Mouse (Mus musculus) embryonic facial prominence, embryonic 13.5 days (tissue): ENCODE data around the gene Optn. TPM values are rescaled to one million over a fixed set of nuclear protein-coding genes. Genes with fewer than 3 reads are reported as not detected.
A peak's percentile ranks its signal among the peaks of the same experiment; 100 is the strongest.

Experiments
- ATAC-seq: fragments of 200-750 bp; cut with Nextera tagmentation; 2 replicates; pipeline ENCODE4 v1.8.0; 2017; ENCODE audit warnings: low read depth; ENCODE audit not compliant: insufficient number of reproducible peaks, insufficient read depth, low FRiP score, low TSS enrichment
- H3K27ac ChIP-seq: fragments of 300-500 bp; sonication (generic); 2 replicates; pipeline ENCODE4 v1.5.1; 2015; ENCODE audit warnings: moderate library complexity, mild to moderate bottlenecking, inconsistent platforms
- H3K27me3 ChIP-seq: fragments of 300-500 bp; sonication (generic); 2 replicates; pipeline ENCODE4 v1.6.1; 2015; ENCODE audit warnings: mild to moderate bottlenecking, inconsistent platforms
- H3K36me3 ChIP-seq: fragments of 300-500 bp; sonication (generic); 2 replicates; pipeline ENCODE4 v1.6.1; 2015; ENCODE audit warnings: mild to moderate bottlenecking, inconsistent platforms
- H3K4me1 ChIP-seq: fragments of 300-500 bp; sonication (generic); 2 replicates; pipeline ENCODE4 v1.6.1; 2015; ENCODE audit warnings: inconsistent platforms
- H3K4me2 ChIP-seq: fragments of 300-500 bp; sonication (generic); 2 replicates; pipeline ENCODE4 v1.6.1; 2015; ENCODE audit warnings: moderate library complexity, mild to moderate bottlenecking, inconsistent platforms
- H3K4me3 ChIP-seq: fragments of 300-500 bp; sonication (generic); 2 replicates; pipeline ENCODE4 v1.5.1; 2015; ENCODE audit warnings: mild to moderate bottlenecking, inconsistent platforms
- H3K9ac ChIP-seq: fragments of 300-500 bp; sonication (generic); 2 replicates; pipeline ENCODE4 v1.6.1; 2015; ENCODE audit warnings: mild to moderate bottlenecking, inconsistent platforms
- H3K9me3 ChIP-seq: fragments of 300-500 bp; sonication (generic); 2 replicates; pipeline ENCODE4 v1.6.1; 2016; ENCODE audit warnings: inconsistent platforms
- WGBS: fragments of 180-500 bp; shearing (Covaris S2); methylation state at CpG from one replicate; pipeline ENCODE4 v1.1.7; 2015; ENCODE audit warnings: mixed read lengths; 5-methylcytosine and 5-hydroxymethylcytosine counted together
- polyA plus RNA-seq: library from polyadenylated mRNA; unstranded; fragments of >200 nt; fragmentation: Nextera tagmentation; extraction: Ambion mirVana; gene quantifications from 2 replicates; pipeline ENCODE4 v1.2.1, GENCODE M21; 2015

The Optn gene
- polyA plus RNA-seq, 1 experiment from 2014 or later, result 5.6 TPM

GRCm38 (mm10) chr2:5059997-5060396 lies 3.9 kb downstream of the Optn start:
- Histone ChIP-seq H3K27ac (no peak overlapping the region), H3K36me3 (no peaks in the 10 kb centered on the region), H3K9me3 (no peaks in the 10 kb centered on the region), H3K4me2 (no peak overlapping the region), H3K27me3 (peaks cover 20% of the 10 kb centered on the region), H3K4me1 (peaks cover 16% of the 10 kb centered on the region), H3K4me3 (no peak overlapping the region), H3K9ac (no peak overlapping the region)
- ATAC-seq, result no peak
- 75% methylated on average over 4 of the region's 4 CpGs for WGBS

GRCm38 (mm10) chr2:5058436-5058835 lies 5.4 kb downstream of the Optn start:
- 80% methylated on average over 5 of the region's 5 CpGs for WGBS

GRCm38 (mm10) chr2:5050562-5050961 lies 13.3 kb downstream of the Optn start:
- Histone ChIP-seq H3K4me2 (no peak overlapping the region), H3K36me3 (no peaks in the 10 kb centered on the region), H3K9ac (no peak overlapping the region), H3K27ac (no peak overlapping the region), H3K9me3 (no peaks in the 10 kb centered on the region), H3K4me1 (no peaks in the 10 kb centered on the region; the same call in 1 of the 2 replicates), H3K4me3 (no peak overlapping the region), H3K27me3 (no peaks in the 10 kb centered on the region)
- WGBS, result 85% methylated on average over 2 of the region's 2 CpGs
- ATAC-seq, result no peak

More at GRCm38 (mm10) chr2:5058436-5058835, 5.4 kb downstream of the Optn start:
- Histone ChIP-seq H3K4me1 (peaks cover 9% of the 10 kb centered on the region), H3K9me3 (no peaks in the 10 kb centered on the region), H3K36me3 (no peaks in the 10 kb centered on the region), H3K4me2 (no peak overlapping the region), H3K4me3 (no peak overlapping the region), H3K27ac (no peak overlapping the region), H3K27me3 (peaks cover 9% of the 10 kb centered on the region), H3K9ac (no peak overlapping the region)
- no peak for ATAC-seq

GRCm38 (mm10) chr2:5047016-5047415 lies 16.8 kb downstream of the Optn start:
- 88% methylated on average over 2 of the region's 2 CpGs for WGBS
- no peak for ATAC-seq
- Histone ChIP-seq H3K36me3 (no peaks in the 10 kb centered on the region), H3K4me1 (peaks cover 8% of the 10 kb centered on the region), H3K9ac (no peak overlapping the region), H3K9me3 (no peaks in the 10 kb centered on the region), H3K27me3 (no peaks in the 10 kb centered on the region), H3K27ac (no peak overlapping the region), H3K4me3 (no peak overlapping the region), H3K4me2 (no peak overlapping the region)

- Histone ChIP-seq H3K27me3 (no peaks in the 10 kb centered on the region), H3K9me3 (no peaks in the 10 kb centered on the region), H3K27ac (no peak overlapping the region), H3K9ac (no peak overlapping the region), H3K36me3 (no peaks in the 10 kb centered on the region), H3K4me2 (0 out of 2 replicates have a peak overlapping the region, but pooled peaks have one; percentile 0), H3K4me3 (no peak overlapping the region), H3K4me1 (peaks cover 8% of the 10 kb centered on the region)
- 25% methylated on average over 13 of the region's 13 CpGs for WGBS
- ATAC-seq, result no peak
Measured at GRCm38 (mm10) chr2:5045269-5045965, 18.4 kb downstream of the Optn start.

- ATAC-seq, result no peak
- Histone ChIP-seq H3K27me3 (no peaks in the 10 kb centered on the region), H3K4me2 (no peak overlapping the region), H3K4me1 (peaks cover 8% of the 10 kb centered on the region), H3K27ac (no peak overlapping the region), H3K9ac (no peak overlapping the region), H3K9me3 (no peaks in the 10 kb centered on the region), H3K36me3 (no peaks in the 10 kb centered on the region), H3K4me3 (no peak overlapping the region)
- 38% methylated on average over 3 of the region's 3 CpGs for WGBS
Measured at GRCm38 (mm10) chr2:5044321-5044720, 19.5 kb downstream of the Optn start.

- Histone ChIP-seq H3K27me3 (no peaks in the 10 kb centered on the region), H3K4me3 (no peak overlapping the region), H3K4me1 (peaks cover 8% of the 10 kb centered on the region), H3K4me2 (no peak overlapping the region), H3K9me3 (no peaks in the 10 kb centered on the region), H3K36me3 (no peaks in the 10 kb centered on the region), H3K9ac (no peak overlapping the region), H3K27ac (no peak overlapping the region)
- ATAC-seq, result no peak
- 93% methylated on average over 2 of the region's 2 CpGs for WGBS
Measured at GRCm38 (mm10) chr2:5043476-5043761, 20.4 kb downstream of the Optn start.

GRCm38 (mm10) chr2:5042616-5043475 lies 21.0 kb downstream of the Optn start:
- WGBS, result 79% methylated on average over 11 of the region's 11 CpGs
- no peak for ATAC-seq
- peaks cover 8% of the 10 kb centered on the region for H3K4me1 ChIP-seq

GRCm38 (mm10) chr2:5041854-5042253 lies 22.0 kb downstream of the Optn start:
- H3K9me3 ChIP-seq, result no peaks in the 10 kb centered on the region
- no peak overlapping the region for H3K9ac ChIP-seq
- ATAC-seq, result no peak
- H3K27ac ChIP-seq, result no peak overlapping the region
- H3K27me3 ChIP-seq, result no peaks in the 10 kb centered on the region
- H3K4me2 ChIP-seq, result no peak overlapping the region
- no peaks in the 10 kb centered on the region for H3K36me3 ChIP-seq
- H3K4me3 ChIP-seq, result no peak overlapping the region
- WGBS, result 86% methylated on average over 5 of the region's 5 CpGs
- peaks cover 8% of the 10 kb centered on the region for H3K4me1 ChIP-seq

More at GRCm38 (mm10) chr2:5042616-5043475, 21.0 kb downstream of the Optn start:
- Histone ChIP-seq H3K27ac (no peak overlapping the region), H3K4me2 (no peak overlapping the region), H3K9me3 (no peaks in the 10 kb centered on the region), H3K27me3 (no peaks in the 10 kb centered on the region), H3K4me3 (no peak overlapping the region), H3K9ac (no peak overlapping the region), H3K36me3 (no peaks in the 10 kb centered on the region)

GRCm38 (mm10) chr2:5040281-5041161 lies 23.3 kb downstream of the Optn start:
- H3K4me3 ChIP-seq, result no peak overlapping the region
- H3K27me3 ChIP-seq, result no peaks in the 10 kb centered on the region
- no peak overlapping the region for H3K9ac ChIP-seq
- no peaks in the 10 kb centered on the region for H3K9me3 ChIP-seq
- WGBS, result 91% methylated on average over 12 of the region's 12 CpGs
- no peaks in the 10 kb centered on the region for H3K36me3 ChIP-seq
- H3K27ac ChIP-seq, result no peak overlapping the region
- H3K4me2 ChIP-seq, result no peak overlapping the region
- ATAC-seq, result no peak
- H3K4me1 ChIP-seq, result peaks cover 8% of the 10 kb centered on the region

GRCm38 (mm10) chr2:5039350-5040170 lies 24.3 kb downstream of the Optn start:
- Histone ChIP-seq H3K4me1 (no peaks in the 10 kb centered on the region), H3K27ac (no peak overlapping the region), H3K9ac (no peak overlapping the region), H3K27me3 (no peaks in the 10 kb centered on the region), H3K4me2 (no peak overlapping the region), H3K9me3 (no peaks in the 10 kb centered on the region), H3K4me3 (no peak overlapping the region), H3K36me3 (no peaks in the 10 kb centered on the region)
- no peak for ATAC-seq
- WGBS, result 73% methylated on average over 13 of the region's 13 CpGs
